ENCODE assay signal across 8 mouse cellular contexts in the genomic region with DNA sequence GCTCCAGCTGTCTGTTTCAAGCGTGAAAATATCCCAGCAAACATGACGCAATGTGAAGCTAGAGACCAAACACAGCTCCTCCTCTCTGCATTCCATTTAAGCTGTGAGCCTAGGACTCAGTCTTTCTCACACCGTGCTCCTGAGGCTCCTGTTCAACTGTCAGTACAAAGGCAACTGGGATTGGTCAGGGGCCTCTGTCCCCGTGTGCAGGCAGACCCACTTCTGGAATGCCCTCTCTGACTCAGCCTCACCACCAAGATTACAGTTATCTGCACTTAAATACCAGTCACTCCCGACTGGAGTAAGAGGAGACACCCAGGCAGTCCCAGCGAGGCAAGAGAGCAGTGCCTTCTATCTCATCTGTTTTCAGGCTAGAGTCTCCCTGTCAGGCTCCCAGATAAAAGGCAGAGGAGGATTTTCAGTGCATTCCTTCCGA.
A peak's percentile ranks its signal among the peaks of the same experiment; 100 is the strongest.
DNase-seq lines count a peak whose midpoint lies in the region; ATAC-seq and TF ChIP-seq lines count a peak whose summit lies in the region.

No protein-coding gene starts in this region.

- H3K27me3 ChIP-seq in forebrain, embryonic 12.5 days = no peaks in the 10 kb centered on the region
- no peaks in the 10 kb centered on the region for H3K27me3 ChIP-seq in forebrain, postnatal 0 days (ENCODE audit: insufficient read depth, low read length)
- H3K27me3 ChIP-seq in heart, embryonic 14.5 days (ENCODE audit: control insufficient read depth, insufficient read depth, low read length) = no peaks in the 10 kb centered on the region
- no peaks in the 10 kb centered on the region for H3K27me3 ChIP-seq in midbrain, embryonic 13.5 days
- no peaks in the 10 kb centered on the region for H3K27me3 ChIP-seq in thymus, adult 2 months (ENCODE audit: control insufficient read depth, insufficient read depth, low read length)

- H3K4me1 ChIP-seq in forebrain, embryonic 12.5 days = peaks cover 5% of the 10 kb centered on the region; the same call in 1 of the 2 replicates
- H3K4me1 ChIP-seq in forebrain, postnatal 0 days (ENCODE audit: insufficient read depth) = no peaks in the 10 kb centered on the region
- peaks cover 5 to 27% of the 10 kb centered on the region in 2 experiments for H3K4me1 ChIP-seq in heart, embryonic 14.5 days (ENCODE audit: control insufficient read depth in 2 of 2, insufficient read depth in 2 of 2, low read length in 2 of 2)
- peaks cover 4% of the 10 kb centered on the region; the same call in 1 of the 2 replicates for H3K4me1 ChIP-seq in midbrain, embryonic 13.5 days (replicated peaks)
- no peaks in the 10 kb centered on the region for H3K4me1 ChIP-seq in thymus, adult 2 months (replicated peaks; ENCODE audit: control insufficient read depth, insufficient read depth, low read length)

- no peak for DNase-seq in forebrain, postnatal 0 days
- peak; percentile 5 for DNase-seq in ZHBTc4 (ENCODE audit: low read depth, low spot score)
- no peak for DNase-seq in gastrocnemius, postnatal 14 days
- DNase-seq in thymus, adult 2 months = no peak
- DNase-seq in gastrocnemius, adult 8-10 months (ENCODE audit: low spot score in 2 of 2) = no peak

- intact Hi-C loops in gastrocnemius, postnatal 14 days (cut with DNase I; ENCODE audit: low total_unique reads) = no loop called here

- no peak for TF ChIP-seq POLR2A in thymus, adult 2 months (IDR thresholded peaks at IDR 0.05; ENCODE audit: control insufficient read depth, extremely low read depth, insufficient read depth, low read length, poor library complexity)

- no peak overlapping the region for H3K27ac ChIP-seq in forebrain, embryonic 12.5 days
- H3K27ac ChIP-seq in forebrain, postnatal 0 days (ENCODE audit: low read depth, low read length) = no peak overlapping the region
- peak overlapping the region; percentile 64 to 79 for H3K27ac ChIP-seq in heart, embryonic 14.5 days (replicated peaks in 1 of 2; ENCODE audit: control insufficient read depth in 1 of 2, insufficient read depth in 1 of 2, low read depth in 2 of 2, low read length in 2 of 2)
- no peak overlapping the region for H3K27ac ChIP-seq in midbrain, embryonic 13.5 days
- H3K27ac ChIP-seq in thymus, adult 2 months (ENCODE audit: control insufficient read depth, insufficient read depth, low read length) = no peak overlapping the region

- H3K9me3 ChIP-seq in forebrain, embryonic 12.5 days = no peaks in the 10 kb centered on the region
- H3K9me3 ChIP-seq in forebrain, postnatal 0 days (ENCODE audit: low read length) = no peaks in the 10 kb centered on the region
- no peaks in the 10 kb centered on the region for H3K9me3 ChIP-seq in heart, embryonic 14.5 days (ENCODE audit: control insufficient read depth, low read length)
- no peaks in the 10 kb centered on the region for H3K9me3 ChIP-seq in midbrain, embryonic 13.5 days

- WGBS in forebrain, embryonic 12.5 days = 42% methylated on average over 7 of the region's 7 CpGs
- 32% methylated on average over 7 of the region's 7 CpGs for WGBS in forebrain, postnatal 0 days
- 8% methylated on average over 7 of the region's 7 CpGs for WGBS in heart, embryonic 14.5 days
- 41% methylated on average over 7 of the region's 7 CpGs for WGBS in midbrain, embryonic 13.5 days
- WGBS in thymus, adult 2 months = 79% methylated on average over 7 of the region's 7 CpGs

- no peak for TF ChIP-seq CTCF in forebrain, postnatal 0 days (IDR thresholded peaks at IDR 0.05; ENCODE audit: low read depth)
- TF ChIP-seq CTCF in thymus, adult 2 months (IDR thresholded peaks at IDR 0.05; ENCODE audit: borderline replicate concordance, control insufficient read depth, extremely low read depth, insufficient read depth, low read length, poor library complexity) = no peak

- no peak overlapping the region for H3K4me3 ChIP-seq in forebrain, embryonic 12.5 days (replicated peaks)
- H3K4me3 ChIP-seq in forebrain, postnatal 0 days (ENCODE audit: low read depth, low read length) = no peak overlapping the region
- H3K4me3 ChIP-seq in heart, embryonic 14.5 days (ENCODE audit: control insufficient read depth in 1 of 2, insufficient read depth in 1 of 2, low read depth in 1 of 2, low read length in 2 of 2) = no peak overlapping the region
- no peak overlapping the region for H3K4me3 ChIP-seq in midbrain, embryonic 13.5 days (replicated peaks)
- no peak overlapping the region for H3K4me3 ChIP-seq in thymus, adult 2 months (ENCODE audit: control insufficient read depth, insufficient read depth, low read length)

- no peak overlapping the region for H3K4me2 ChIP-seq in forebrain, embryonic 12.5 days
- H3K4me2 ChIP-seq in forebrain, postnatal 0 days (ENCODE audit: low read depth) = no peak overlapping the region
- peak overlapping the region; percentile 49 for H3K4me2 ChIP-seq in heart, embryonic 14.5 days (ENCODE audit: low read length)
- H3K4me2 ChIP-seq in midbrain, embryonic 13.5 days (replicated peaks) = peak overlapping the region; percentile 20

- no peak overlapping the region for H3K9ac ChIP-seq in forebrain, embryonic 12.5 days
- H3K9ac ChIP-seq in forebrain, postnatal 0 days = no peak overlapping the region
- no peak overlapping the region; the same call in 1 of the 2 replicates for H3K9ac ChIP-seq in heart, embryonic 14.5 days (ENCODE audit: low read length)
- no peak overlapping the region for H3K9ac ChIP-seq in midbrain, embryonic 13.5 days (replicated peaks)

- no peaks in the 10 kb centered on the region for H3K36me3 ChIP-seq in forebrain, embryonic 12.5 days (replicated peaks)
- no peaks in the 10 kb centered on the region for H3K36me3 ChIP-seq in forebrain, postnatal 0 days (ENCODE audit: insufficient read depth)
- no peaks in the 10 kb centered on the region for H3K36me3 ChIP-seq in heart, embryonic 14.5 days (ENCODE audit: control insufficient read depth, insufficient read depth, low read length)
- no peaks in the 10 kb centered on the region for H3K36me3 ChIP-seq in midbrain, embryonic 13.5 days
- H3K36me3 ChIP-seq in thymus, adult 2 months (ENCODE audit: control insufficient read depth, insufficient read depth, low read length) = no peaks in the 10 kb centered on the region

- peak; percentile 27; the same call in 1 of the 2 replicates for ATAC-seq in forebrain, embryonic 12.5 days (ENCODE audit: low FRiP score)
- no peak; the same call in none of the 2 replicates for ATAC-seq in forebrain, postnatal 0 days
- ATAC-seq in heart, embryonic 14.5 days (ENCODE audit: insufficient number of reproducible peaks, insufficient read depth, low FRiP score, low read depth) = peak; percentile 88
- peak; percentile 63 for ATAC-seq in midbrain, embryonic 13.5 days

Comparison
In these comparisons a context has a peak if more than half of its experiments do, and no peak if none do; other contexts are left out.
1. H3K27ac ChIP-seq: peak in heart, embryonic 14.5 days (2 of 2); none in forebrain, embryonic 12.5 days (single experiment), forebrain, postnatal 0 days (single experiment), midbrain, embryonic 13.5 days (single experiment) and thymus, adult 2 months (single experiment).
2. H3K4me2 ChIP-seq: peak in heart, embryonic 14.5 days (single experiment) and midbrain, embryonic 13.5 days (single experiment); none in forebrain, embryonic 12.5 days (single experiment) and forebrain, postnatal 0 days (single experiment).